15 mouse cellular contexts compared by ENCODE assay signal in the genomic region with DNA sequence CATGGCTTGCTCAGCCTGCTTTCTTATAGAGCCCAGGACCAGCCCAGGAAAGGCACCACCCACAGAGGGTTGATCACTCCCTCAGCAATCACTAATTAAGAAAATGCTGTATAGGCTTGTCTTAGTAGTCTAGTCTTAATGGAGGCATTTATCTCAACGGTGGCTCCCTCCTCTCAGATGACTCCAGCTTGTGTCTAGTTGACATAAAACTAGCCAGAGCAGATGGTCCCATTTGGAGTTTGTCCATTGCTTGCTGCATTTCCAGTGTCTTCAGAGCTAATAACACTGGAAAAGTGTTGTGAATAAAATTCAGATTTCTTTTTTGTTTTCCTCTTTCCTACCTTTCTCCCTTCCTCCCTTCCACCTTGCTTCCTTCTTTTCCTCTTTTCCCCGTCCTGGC. TPM values are rescaled to one million over a fixed set of nuclear protein-coding genes. Genes with fewer than 3 reads are reported as not detected.
DNase-seq lines count a peak whose midpoint lies in the region; TF ChIP-seq lines count a peak whose summit lies in the region.
"Had no signal": no experiment of that assay in that cellular context is flagged by ENCODE, and none has a peak within 500 bp of the region (broad histone marks: within the 10 kb centered on the region; RNA-seq: fewer than 3 reads in every experiment).

No protein-coding gene starts in this region.

- peak; percentile 24 for DNase-seq in cerebellum, adult 11-12 months
- DNase-seq in cerebellum, postnatal 4 days (ENCODE audit: low spot score in 2 of 2) = no peak
- DNase-seq in layer of hippocampus, adult 2 months (ENCODE audit: low spot score in 2 of 2) = no peak
- DNase-seq in layer of hippocampus, adult 9-10 months (ENCODE audit: low spot score) = no peak
- DNase-seq in cerebellum, adult 18-20 months = peak; percentile 43 to 68
- peak; percentile 36 to 51 for DNase-seq in cerebellum, postnatal 36 days
- no peak for DNase-seq in lung, postnatal 4 days
- DNase-seq in gastrocnemius, postnatal 36 days = no peak
- DNase-seq: adrenal gland, postnatal 10 days; retina, postnatal 1 day had no signal

- intact Hi-C loops in gastrocnemius, postnatal 36 days (cut with DNase I) = no loop called here

- H3K27ac ChIP-seq in layer of hippocampus, adult 2 months = peak overlapping the region; percentile 88
- H3K27ac ChIP-seq: forebrain, embryonic 10.5 days; midbrain, embryonic 13.5 days; stomach, postnatal 0 days had no signal

- no peak for TF ChIP-seq CTCF in layer of hippocampus, adult 2 months (conservative IDR thresholded peaks at IDR 0.05)

- no peak overlapping the region for H3K4me3 ChIP-seq in layer of hippocampus, adult 2 months
- H3K4me3 ChIP-seq: forebrain, embryonic 10.5 days; hindbrain, embryonic 13.5 days; left cerebral cortex, adult 2 months; midbrain, embryonic 13.5 days had no signal

RNA-seq across cellular contexts. Expression of gene Reps1, which starts 13.9 kb away (rescaled TPM):
- 10 to 100 TPM; 82.6 to 92.7 TPM for total RNA-seq in layer of hippocampus, adult 2 months (2021)
- total RNA-seq in gastrocnemius, postnatal 36 days (2021) = 10 to 100 TPM; 20.3 to 24.7 TPM

RNA-seq across cellular contexts. Expression of gene Abracl, which starts 46.5 kb away (rescaled TPM):
- 10 to 100 TPM; 35.0 to 36.5 TPM for total RNA-seq in layer of hippocampus, adult 2 months (2021)
- 1 to 10 TPM; 2.7 to 4.5 TPM for total RNA-seq in gastrocnemius, postnatal 36 days (2021)

Comparison
In these comparisons a context has a peak if more than half of its experiments do, and no peak if none do; other contexts are left out.
1. DNase-seq: peak in cerebellum, adult 11-12 months (single experiment), cerebellum, adult 18-20 months (2 of 2) and cerebellum, postnatal 36 days (2 of 2); none in cerebellum, postnatal 4 days (0 of 2), layer of hippocampus, adult 2 months (0 of 2), layer of hippocampus, adult 9-10 months (single experiment), lung, postnatal 4 days (0 of 2) and gastrocnemius, postnatal 36 days (0 of 2).
2. RNA of gene Abracl, which starts 46.5 kb away (total RNA-seq): 35.0 to 36.5 TPM in layer of hippocampus, adult 2 months; 2.7 to 4.5 TPM in gastrocnemius, postnatal 36 days; every median in the first group is over 4 times any median in the second.